Mouse (Mus musculus): Measurements from ENCODE around the gene Shd. TPM values are rescaled to one million over a fixed set of nuclear protein-coding genes. Genes with fewer than 3 reads are reported as not detected.

The Shd gene
- polyA plus RNA-seq, 1 experiment: not detected

GRCm38 (mm10) chr17:56021161-56021910, 51.1 kb downstream of the Shd start:
- no peak overlapping the region for H3K4me3 ChIP-seq (ENCODE audit: insufficient read depth, poor library complexity, severe bottlenecking)
- H3K27me3 ChIP-seq (ENCODE audit: control insufficient read depth, insufficient read depth, insufficient read length): no peaks in the 10 kb centered on the region
- peaks cover 67% of the 10 kb centered on the region for H3K79me2 ChIP-seq (ENCODE audit: control insufficient read depth, insufficient read depth)
- peaks cover 54% of the 10 kb centered on the region for H3K36me3 ChIP-seq (ENCODE audit: control insufficient read depth, insufficient read depth)
- no peak overlapping the region for H3ac ChIP-seq (ENCODE audit: control insufficient read depth, insufficient read length, low read depth)
- H3K79me3 ChIP-seq (ENCODE audit: low read depth): peaks cover 47% of the 10 kb centered on the region
- TF ChIP-seq CEBPB (IDR thresholded peaks at IDR 0.05; ENCODE audit: low read depth): no peak
- TF ChIP-seq MAX (IDR thresholded peaks at IDR 0.05): no peak
- TF ChIP-seq MYOG (IDR thresholded peaks at IDR 0.05; ENCODE audit: control insufficient read depth, extremely low read depth, insufficient read length): no peak
- TF ChIP-seq USF1 (IDR thresholded peaks at IDR 0.05; ENCODE audit: low read depth): no peak
- no peak for TF ChIP-seq FOSL1 (IDR thresholded peaks at IDR 0.05; ENCODE audit: insufficient read depth, low read length, poor library complexity, severe bottlenecking)
- no peak for TF ChIP-seq CTCF (IDR thresholded peaks at IDR 0.05; ENCODE audit: control insufficient read depth, insufficient read depth, insufficient read length)
- no peak for TF ChIP-seq MYOD1 (IDR thresholded peaks at IDR 0.05; ENCODE audit: control insufficient read depth, insufficient read length, low read depth)

- H3K27me3 ChIP-seq (ENCODE audit: control insufficient read depth, insufficient read depth, insufficient read length): no peaks in the 10 kb centered on the region
- peaks cover 75% of the 10 kb centered on the region for H3K79me2 ChIP-seq (ENCODE audit: control insufficient read depth, insufficient read depth)
- H3K4me3 ChIP-seq (ENCODE audit: insufficient read depth, poor library complexity, severe bottlenecking): no peak overlapping the region
- TF ChIP-seq FOSL1 (IDR thresholded peaks at IDR 0.05; ENCODE audit: insufficient read depth, low read length, poor library complexity, severe bottlenecking) (no peak), MYOG (IDR thresholded peaks at IDR 0.05; ENCODE audit: control insufficient read depth, extremely low read depth, insufficient read length) (no peak), CTCF (IDR thresholded peaks at IDR 0.05; ENCODE audit: control insufficient read depth, insufficient read depth, insufficient read length) (no peak), USF1 (IDR thresholded peaks at IDR 0.05; ENCODE audit: low read depth) (no peak), MAX (IDR thresholded peaks at IDR 0.05) (no peak), CEBPB (IDR thresholded peaks at IDR 0.05; ENCODE audit: low read depth) (no peak), MYOD1 (IDR thresholded peaks at IDR 0.05; ENCODE audit: control insufficient read depth, insufficient read length, low read depth) (no peak)
- H3K79me3 ChIP-seq (ENCODE audit: low read depth): peaks cover 47% of the 10 kb centered on the region
- peaks cover 45% of the 10 kb centered on the region for H3K36me3 ChIP-seq (ENCODE audit: control insufficient read depth, insufficient read depth)
- no peak overlapping the region for H3ac ChIP-seq (ENCODE audit: control insufficient read depth, insufficient read length, low read depth)
Measured at GRCm38 (mm10) chr17:56022131-56022988, 52.1 kb downstream of the Shd start.

- Histone ChIP-seq H3ac (ENCODE audit: control insufficient read depth, insufficient read length, low read depth) (no peak overlapping the region), H3K27me3 (ENCODE audit: control insufficient read depth, insufficient read depth, insufficient read length) (no peaks in the 10 kb centered on the region), H3K4me3 (ENCODE audit: insufficient read depth, poor library complexity, severe bottlenecking) (no peak overlapping the region), H3K36me3 (ENCODE audit: control insufficient read depth, insufficient read depth) (peaks cover 40% of the 10 kb centered on the region), H3K79me2 (ENCODE audit: control insufficient read depth, insufficient read depth) (peaks cover 81% of the 10 kb centered on the region), H3K79me3 (ENCODE audit: low read depth) (peaks cover 50% of the 10 kb centered on the region)
- no peak for TF ChIP-seq MYOD1 (IDR thresholded peaks at IDR 0.05; ENCODE audit: control insufficient read depth, insufficient read length, low read depth)
- no peak for TF ChIP-seq FOSL1 (IDR thresholded peaks at IDR 0.05; ENCODE audit: insufficient read depth, low read length, poor library complexity, severe bottlenecking)
- TF ChIP-seq MYOG (IDR thresholded peaks at IDR 0.05; ENCODE audit: control insufficient read depth, extremely low read depth, insufficient read length): no peak
- no peak for TF ChIP-seq MAX (IDR thresholded peaks at IDR 0.05)
- no peak for TF ChIP-seq CTCF (IDR thresholded peaks at IDR 0.05; ENCODE audit: control insufficient read depth, insufficient read depth, insufficient read length)
- no peak for TF ChIP-seq CEBPB (IDR thresholded peaks at IDR 0.05; ENCODE audit: low read depth)
Measured at GRCm38 (mm10) chr17:56022989-56023290, 52.7 kb downstream of the Shd start.

- Histone ChIP-seq H3K36me3 (ENCODE audit: control insufficient read depth, insufficient read depth) (peaks cover 37% of the 10 kb centered on the region), H3ac (ENCODE audit: control insufficient read depth, insufficient read length, low read depth) (no peak overlapping the region), H3K4me3 (ENCODE audit: insufficient read depth, poor library complexity, severe bottlenecking) (no peak overlapping the region), H3K79me2 (ENCODE audit: control insufficient read depth, insufficient read depth) (peaks cover 85% of the 10 kb centered on the region), H3K27me3 (ENCODE audit: control insufficient read depth, insufficient read depth, insufficient read length) (no peaks in the 10 kb centered on the region), H3K79me3 (ENCODE audit: low read depth) (peaks cover 55% of the 10 kb centered on the region)
- TF ChIP-seq MAX (IDR thresholded peaks at IDR 0.05): no peak
- TF ChIP-seq CEBPB (IDR thresholded peaks at IDR 0.05; ENCODE audit: low read depth): no peak
- TF ChIP-seq MYOG (IDR thresholded peaks at IDR 0.05; ENCODE audit: control insufficient read depth, extremely low read depth, insufficient read length): no peak
Measured at GRCm38 (mm10) chr17:56023386-56023785, 53.1 kb downstream of the Shd start.

GRCm38 (mm10) chr17:56024476-56024875, 54.2 kb downstream of the Shd start:
- H3K79me3 ChIP-seq (ENCODE audit: low read depth): peaks cover 64% of the 10 kb centered on the region
- peaks cover 96% of the 10 kb centered on the region for H3K79me2 ChIP-seq (ENCODE audit: control insufficient read depth, insufficient read depth)
- H3K36me3 ChIP-seq (ENCODE audit: control insufficient read depth, insufficient read depth): peaks cover 37% of the 10 kb centered on the region
- H3K27me3 ChIP-seq (ENCODE audit: control insufficient read depth, insufficient read depth, insufficient read length): no peaks in the 10 kb centered on the region
- TF ChIP-seq USF1 (IDR thresholded peaks at IDR 0.05; ENCODE audit: low read depth): no peak
- TF ChIP-seq CEBPB (IDR thresholded peaks at IDR 0.05; ENCODE audit: low read depth): no peak
- TF ChIP-seq FOSL1 (IDR thresholded peaks at IDR 0.05; ENCODE audit: insufficient read depth, low read length, poor library complexity, severe bottlenecking): no peak
- TF ChIP-seq MYOD1 (IDR thresholded peaks at IDR 0.05; ENCODE audit: control insufficient read depth, insufficient read length, low read depth): no peak
- no peak for TF ChIP-seq CTCF (IDR thresholded peaks at IDR 0.05; ENCODE audit: control insufficient read depth, insufficient read depth, insufficient read length)
- TF ChIP-seq MAX (IDR thresholded peaks at IDR 0.05): no peak
- TF ChIP-seq MYOG (IDR thresholded peaks at IDR 0.05; ENCODE audit: control insufficient read depth, extremely low read depth, insufficient read length): no peak
- no peak overlapping the region for H3K4me3 ChIP-seq (ENCODE audit: insufficient read depth, poor library complexity, severe bottlenecking)
- no peak overlapping the region for H3ac ChIP-seq (ENCODE audit: control insufficient read depth, insufficient read length, low read depth)
